In genomic region chr6:66894999-66895398, GRCm38 (mm10) we compare ENCODE assay signal across 25 mouse cellular contexts. TPM values are rescaled to one million over a fixed set of nuclear protein-coding genes. Genes with fewer than 3 reads are reported as not detected.
DNase-seq lines count a peak whose midpoint lies in the region; ATAC-seq lines count a peak whose summit lies in the region.
"Had no signal": no experiment of that assay in that cellular context is flagged by ENCODE, and none has a peak within 500 bp of the region (broad histone marks: within the 10 kb centered on the region; RNA-seq: fewer than 3 reads in every experiment).

No protein-coding gene starts in this region.

- no peaks in the 10 kb centered on the region for H3K27me3 ChIP-seq in heart, embryonic 10.5 days (ENCODE audit: insufficient read depth, poor library complexity, severe bottlenecking)
- no peaks in the 10 kb centered on the region for H3K27me3 ChIP-seq in splenic B cell, adult 2 months (ENCODE audit: control insufficient read depth, insufficient read depth, low read length, poor library complexity, severe bottlenecking)
- H3K27me3 ChIP-seq: CH12.LX; embryonic facial prominence, embryonic 15.5 days; heart, embryonic 12.5 days; Patski had no signal

- 56% methylated on average over 1 of the region's 1 CpGs for WGBS in heart, embryonic 10.5 days

- ATAC-seq in common myeloid progenitor, adult 5-6 weeks (replicated peaks; ENCODE audit: low read depth, poor library complexity, severe bottlenecking), result peak; percentile 46
- ATAC-seq in megakaryocyte, adult 5-6 weeks (ENCODE audit: poor library complexity, severe bottlenecking), result peak; percentile 49
- ATAC-seq in inflammation-experienced regulatory T-cells, adult 6 months, result no peak
- ATAC-seq in megakaryocyte-erythroid progenitor cell, adult 5-6 weeks (replicated peaks; ENCODE audit: low FRiP score, low TSS enrichment, poor library complexity, severe bottlenecking), result no peak
- ATAC-seq: activated CD4-positive, CD25-positive, alpha-beta regulatory T cell, adult 4 months; forebrain, embryonic 14.5 days; intestine, postnatal 0 days; Patski had no signal

- no peak overlapping the region for H3K27ac ChIP-seq in heart, embryonic 10.5 days
- H3K27ac ChIP-seq: embryonic facial prominence, embryonic 15.5 days; forebrain, embryonic 10.5 days; heart, adult 2 months; hindbrain, embryonic 13.5 days had no signal

- H3K4me3 ChIP-seq in heart, embryonic 10.5 days, result no peak overlapping the region
- H3K4me3 ChIP-seq: erythroblast, embryonic 14.5 days; heart, adult 2 months had no signal

- DNase-seq in heart, embryonic 10.5 days (ENCODE audit: low spot score), result peak; percentile 7
- no peak for DNase-seq in heart, postnatal 36 days
- peak; percentile 24 for DNase-seq in splenic B cell, adult 2 months (ENCODE audit: low read depth, low spot score)
- DNase-seq: adrenal gland, postnatal 25 days; cerebellum, adult 18-20 months; cerebellum, adult 9-11 months; cerebellum, postnatal 36 days; gastrocnemius, adult 2 months; gastrocnemius, postnatal 25 days; heart, adult 2 months; heart, postnatal 4 days had no signal

- H3K4me1 ChIP-seq in heart, embryonic 10.5 days, result 0 out of 2 replicates have a peak, but pooled peaks cover 14% of the 10 kb centered on the region

- H3K9me3 ChIP-seq in heart, embryonic 10.5 days, result no peaks in the 10 kb centered on the region
- H3K9me3 ChIP-seq: embryonic facial prominence, embryonic 15.5 days; forebrain, embryonic 10.5 days; heart, embryonic 12.5 days; hindbrain, embryonic 13.5 days had no signal

- intact Hi-C loops in heart, postnatal 36 days (cut with DNase I), result loop anchor here (5.0 to 10.0 kb wide), 3 partner anchors 47 to 360 kb away; partner anchors contain the start of gene Mad2l1

- H3K36me3 ChIP-seq in heart, embryonic 10.5 days, result no peaks in the 10 kb centered on the region
- no peaks in the 10 kb centered on the region for H3K36me3 ChIP-seq in splenic B cell, adult 2 months (ENCODE audit: control insufficient read depth, insufficient read depth, low read length, poor library complexity, severe bottlenecking)
- H3K36me3 ChIP-seq: embryonic facial prominence, embryonic 15.5 days; forebrain, embryonic 10.5 days; heart, embryonic 12.5 days; hindbrain, embryonic 13.5 days had no signal

RNA-seq across cellular contexts. Expression of gene Gng12, which starts 1.2 kb away (rescaled TPM):
- polyA plus RNA-seq in heart, embryonic 10.5 days (2016; fragmentation: Nextera tagmentation; extraction: Ambion mirVana), result 60.0 and 60.9 TPM in 2 replicates
- total RNA-seq in heart, postnatal 36 days (2021), result 10 to 100 TPM; 37.8 to 44.7 TPM
- 79.5 and 88.0 TPM in 2 replicates for total RNA-seq in common myeloid progenitor, adult 5-6 weeks (2017)
- total RNA-seq in megakaryocyte, adult 5-6 weeks (2015), result 61.0 and 78.1 TPM in 2 replicates
- total RNA-seq in megakaryocyte, adult 5-6 weeks (2017), result 42.9 and 63.5 TPM in 2 replicates
- 10 to 100 TPM in 2 of 3 experiments, 1 to 10 TPM in 1; 3.7 to 12.6 (median 12.2) TPM for polyA plus RNA-seq in inflammation-experienced regulatory T-cells, adult 6 months (2017; shearing (Covaris generic))
- total RNA-seq in megakaryocyte-erythroid progenitor cell, adult 5-6 weeks (2014; fragmentation: Nextera tagmentation), result 25.4 and 39.3 TPM in 2 replicates
- total RNA-seq in megakaryocyte-erythroid progenitor cell, adult 5-6 weeks (2017), result 27.8 and 37.5 TPM in 2 replicates

Comparison
In these comparisons a context has a peak if more than half of its experiments do, and no peak if none do; other contexts are left out.
1. DNase-seq: peak in heart, embryonic 10.5 days (single experiment) and splenic B cell, adult 2 months (single experiment); none in heart, postnatal 36 days (0 of 2).
2. ATAC-seq: peak in common myeloid progenitor, adult 5-6 weeks (single experiment) and megakaryocyte, adult 5-6 weeks (single experiment); none in inflammation-experienced regulatory T-cells, adult 6 months (single experiment) and megakaryocyte-erythroid progenitor cell, adult 5-6 weeks (single experiment).